Mouse (Mus musculus) kidney, embryonic 14.5 days (tissue): ENCODE results near the gene Rab37. TPM values are rescaled to one million over a fixed set of nuclear protein-coding genes. Genes with fewer than 3 reads are reported as not detected.

Experiments used
- ATAC-seq: fragments of 200-750 bp; cut with Nextera tagmentation; 2 replicates; pipeline ENCODE4 v1.8.0; 2017; ENCODE audit warnings: moderate number of reproducible peaks, mild to moderate bottlenecking, moderate TSS enrichment, moderate library complexity; ENCODE audit not compliant: low FRiP score, low TSS enrichment
- H3K27ac ChIP-seq: fragments of 300-500 bp; sonication (generic); 2 replicates; pipeline ENCODE4 v1.5.1; 2014; ENCODE audit warnings: low read depth, mild to moderate bottlenecking, low read length, moderate library complexity, mixed read lengths
- H3K27me3 ChIP-seq: fragments of 300-500 bp; sonication (generic); 2 replicates; pipeline ENCODE4 v1.6.1; 2014; ENCODE audit warnings: mild to moderate bottlenecking, low read length; ENCODE audit not compliant: control insufficient read depth, insufficient read depth
- H3K36me3 ChIP-seq: fragments of 300-500 bp; sonication (generic); 2 replicates; pipeline ENCODE4 v1.6.1; 2014; ENCODE audit warnings: low read length, mixed read lengths; ENCODE audit not compliant: control insufficient read depth, insufficient read depth
- H3K4me1 ChIP-seq: fragments of 300-500 bp; sonication (generic); 2 replicates; pipeline ENCODE4 v1.6.1; 2014; ENCODE audit warnings: low read length, mixed read lengths; ENCODE audit not compliant: control insufficient read depth, insufficient read depth
- H3K4me2 ChIP-seq: fragments of 300-500 bp; sonication (generic); replicated peaks from 2 replicates; pipeline ENCODE4 v1.6.1; 2014; ENCODE audit warnings: low read depth, mild to moderate bottlenecking, low read length
- H3K4me3 ChIP-seq: fragments of 300-500 bp; sonication (generic); 2 replicates; pipeline ENCODE4 v1.5.1; 2014; ENCODE audit warnings: mild to moderate bottlenecking, low read length
- H3K9ac ChIP-seq: fragments of 300-500 bp; sonication (generic); 2 replicates; pipeline ENCODE4 v1.6.1; 2014; ENCODE audit warnings: low read depth, mild to moderate bottlenecking, low read length, moderate library complexity
- H3K9me3 ChIP-seq: fragments of 300-500 bp; sonication (generic); 2 replicates; pipeline ENCODE4 v1.6.1; 2016; ENCODE audit warnings: low read length; ENCODE audit not compliant: control insufficient read depth
- WGBS: fragments of 180-500 bp; shearing (Covaris S2); extraction: QIAGEN DNeasy Blood & Tissue Kit; methylation state at CpG from one replicate; pipeline ENCODE4 v1.1.7; 2014; 5-methylcytosine and 5-hydroxymethylcytosine counted together
- polyA plus RNA-seq: library from polyadenylated mRNA; unstranded; fragments of >200 nt; fragmentation: Nextera tagmentation; extraction: Ambion mirVana; gene quantifications from 2 replicates; pipeline ENCODE4 v1.2.1, GENCODE M21; 2014

Rab37 gene
- polyA plus RNA-seq, 1 experiment from 2014 or later: 0.96 TPM

DNA sequence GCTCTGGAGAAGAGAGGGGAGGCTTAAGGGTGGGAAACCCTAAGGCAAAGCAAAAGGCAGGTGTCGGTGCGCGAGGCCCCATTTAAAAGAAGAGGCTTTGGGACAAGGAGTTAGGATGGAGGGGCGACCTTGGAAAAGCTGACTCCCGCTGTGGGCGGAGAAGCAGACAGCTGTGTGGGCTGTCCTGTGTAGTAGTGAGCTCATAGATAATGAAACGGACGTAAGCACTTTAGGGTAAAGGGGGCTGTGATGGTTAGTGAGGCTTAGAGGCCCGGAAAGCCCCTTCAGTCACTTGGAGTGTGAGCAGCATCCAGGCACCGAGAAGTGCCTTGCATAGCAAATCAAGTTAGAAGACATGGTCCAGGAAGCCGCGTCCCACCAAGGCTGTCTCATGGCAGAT, 96.5 kb downstream of the Rab37 start, which contains the start of gene Nat9:
TSS of gene Nat9 (minus strand) at position 167 of the 400 bp plus-strand sequence.
- Histone ChIP-seq H3K4me1 (peaks cover 12% of the 10 kb centered on the region; the same call in 1 of the 2 replicates), H3K4me2 (peak within 1 kb of the TSS; percentile 76), H3K36me3 (no peaks in the 10 kb centered on the region), H3K9me3 (no peaks in the 10 kb centered on the region), H3K27ac (peak within 1 kb of the TSS; percentile 52; the same call in 1 of the 2 replicates), H3K4me3 (peak within 1 kb of the TSS; percentile 60), H3K27me3 (no peaks in the 10 kb centered on the region), H3K9ac (peak within 1 kb of the TSS; percentile 71)
- WGBS: 7% methylated on average over 12 of the region's 12 CpGs
- no peak for ATAC-seq

DNA sequence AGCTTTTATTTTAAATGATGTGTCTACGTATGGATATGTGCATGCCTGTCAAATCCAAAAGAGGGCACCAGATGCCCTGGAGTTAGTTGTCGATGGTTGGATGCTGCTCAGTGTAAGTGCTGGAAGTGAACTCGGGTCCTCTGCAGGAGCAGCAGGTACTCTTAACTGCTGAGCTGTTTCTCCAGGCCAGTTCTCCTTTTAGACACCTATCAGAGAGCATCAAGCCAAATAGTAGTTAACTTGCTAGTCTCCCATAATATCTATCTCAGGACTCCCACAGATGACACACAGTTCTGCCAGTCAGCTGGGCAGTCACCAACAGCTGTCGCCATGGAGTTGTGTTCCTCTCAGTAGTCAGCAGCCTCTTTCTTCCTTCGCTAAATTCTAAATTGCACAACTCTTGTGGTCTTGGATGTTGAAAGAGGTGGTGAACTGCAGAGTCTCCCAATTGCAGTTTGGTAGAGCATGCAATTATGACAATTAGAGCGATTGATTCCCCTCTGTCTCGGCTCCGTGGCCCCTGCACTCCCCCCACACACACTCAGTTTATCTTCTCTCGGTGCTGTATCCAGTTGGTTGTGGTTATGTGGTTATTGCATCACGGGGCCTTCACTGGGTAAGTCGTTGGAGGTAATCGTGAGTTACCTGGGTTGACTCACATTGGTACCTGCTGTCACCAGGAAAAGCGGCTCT, 97.5 kb downstream of the Rab37 start:
- no peak for ATAC-seq
- H3K36me3 ChIP-seq: no peaks in the 10 kb centered on the region
- no peaks in the 10 kb centered on the region for H3K27me3 ChIP-seq
- H3K4me1 ChIP-seq: peaks cover 12% of the 10 kb centered on the region; the same call in 1 of the 2 replicates
- no peak overlapping the region for H3K9ac ChIP-seq
- WGBS: 92% methylated on average over 13 of the region's 13 CpGs
- no peak overlapping the region for H3K27ac ChIP-seq
- no peak overlapping the region for H3K4me2 ChIP-seq
- H3K4me3 ChIP-seq: no peak overlapping the region
- H3K9me3 ChIP-seq: no peaks in the 10 kb centered on the region

DNA sequence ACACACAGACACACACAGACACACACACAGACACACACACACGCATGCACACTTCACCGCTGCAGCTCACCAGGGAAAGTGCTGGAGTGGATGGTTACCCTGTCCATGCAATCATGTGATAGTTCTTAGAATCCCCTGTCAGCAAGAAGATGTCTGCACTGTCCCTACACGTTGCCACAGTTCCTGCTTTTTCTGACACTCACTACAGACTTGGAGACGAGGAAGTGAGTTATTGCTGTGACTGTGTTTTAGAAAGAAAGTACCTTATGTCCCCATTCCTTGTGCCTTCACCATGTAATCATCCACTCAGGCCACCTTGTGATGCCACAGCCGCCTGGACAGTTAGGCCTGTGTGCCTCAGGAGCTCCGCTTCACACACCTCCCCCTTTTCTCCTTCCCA, 98.1 kb downstream of the Rab37 start:
- no peak overlapping the region for H3K4me3 ChIP-seq
- 91% methylated on average over 6 of the region's 6 CpGs for WGBS
- no peaks in the 10 kb centered on the region for H3K36me3 ChIP-seq
- H3K4me1 ChIP-seq: peaks cover 12% of the 10 kb centered on the region; the same call in 1 of the 2 replicates
- no peak for ATAC-seq
- H3K27ac ChIP-seq: no peak overlapping the region
- H3K9me3 ChIP-seq: no peaks in the 10 kb centered on the region
- no peak overlapping the region for H3K4me2 ChIP-seq
- no peak overlapping the region for H3K9ac ChIP-seq
- H3K27me3 ChIP-seq: no peaks in the 10 kb centered on the region

DNA sequence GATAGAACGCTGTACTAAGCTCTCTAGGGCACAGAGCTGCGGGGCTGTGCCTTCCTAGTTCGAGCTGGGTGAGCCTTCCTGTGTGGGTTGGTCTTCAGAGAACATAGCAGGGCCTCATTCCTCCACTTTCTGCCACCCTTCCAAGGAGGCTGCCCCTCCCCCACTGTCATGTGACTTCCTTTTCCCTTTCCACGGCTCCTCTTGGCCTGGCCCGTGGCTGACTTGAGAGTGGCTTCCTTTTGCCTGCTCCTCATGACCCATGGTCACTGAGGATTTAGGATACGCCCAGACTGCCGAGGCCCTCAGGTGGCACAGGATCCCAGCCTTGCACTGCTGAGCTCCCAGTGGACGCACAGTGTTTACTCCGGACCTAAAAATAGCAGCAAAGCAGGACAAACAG, 100.9 kb downstream of the Rab37 start:
- H3K4me1 ChIP-seq: 0 out of 2 replicates have a peak, but pooled peaks cover 3% of the 10 kb centered on the region
- H3K9ac ChIP-seq: no peak overlapping the region
- no peaks in the 10 kb centered on the region for H3K27me3 ChIP-seq
- H3K4me3 ChIP-seq: no peak overlapping the region
- H3K36me3 ChIP-seq: peaks cover 1% of the 10 kb centered on the region; the same call in 1 of the 2 replicates
- 64% methylated on average over 9 of the region's 9 CpGs for WGBS
- no peaks in the 10 kb centered on the region for H3K9me3 ChIP-seq
- H3K27ac ChIP-seq: no peak overlapping the region
- no peak for ATAC-seq
- no peak overlapping the region for H3K4me2 ChIP-seq

DNA sequence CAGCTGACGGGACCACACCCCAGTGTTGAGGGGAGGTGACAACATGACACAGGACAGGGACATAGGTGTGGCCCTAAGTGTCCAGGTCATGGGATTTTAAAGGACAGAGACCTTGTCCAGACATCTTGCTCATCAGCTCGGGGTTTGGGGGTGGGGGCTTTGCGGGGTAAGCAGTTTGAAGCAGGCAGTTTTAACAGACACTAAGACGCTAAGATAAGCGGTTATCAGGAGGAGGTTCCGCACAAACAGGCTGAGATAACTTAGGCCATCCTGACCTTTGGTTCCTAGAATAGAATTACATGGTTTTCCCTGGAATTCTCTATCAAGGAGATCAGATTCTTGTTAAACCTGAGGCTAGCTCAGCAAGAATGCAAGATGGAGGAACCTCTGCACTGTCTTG, 103.5 kb downstream of the Rab37 start:
- Histone ChIP-seq H3K36me3 (peaks cover 9% of the 10 kb centered on the region; the same call in 1 of the 2 replicates), H3K9me3 (no peaks in the 10 kb centered on the region), H3K27ac (no peak overlapping the region), H3K27me3 (no peaks in the 10 kb centered on the region), H3K4me3 (no peak overlapping the region), H3K4me2 (no peak overlapping the region), H3K4me1 (no peaks in the 10 kb centered on the region), H3K9ac (no peak overlapping the region)
- ATAC-seq: no peak
- WGBS: 92% methylated on average over 6 of the region's 6 CpGs

DNA sequence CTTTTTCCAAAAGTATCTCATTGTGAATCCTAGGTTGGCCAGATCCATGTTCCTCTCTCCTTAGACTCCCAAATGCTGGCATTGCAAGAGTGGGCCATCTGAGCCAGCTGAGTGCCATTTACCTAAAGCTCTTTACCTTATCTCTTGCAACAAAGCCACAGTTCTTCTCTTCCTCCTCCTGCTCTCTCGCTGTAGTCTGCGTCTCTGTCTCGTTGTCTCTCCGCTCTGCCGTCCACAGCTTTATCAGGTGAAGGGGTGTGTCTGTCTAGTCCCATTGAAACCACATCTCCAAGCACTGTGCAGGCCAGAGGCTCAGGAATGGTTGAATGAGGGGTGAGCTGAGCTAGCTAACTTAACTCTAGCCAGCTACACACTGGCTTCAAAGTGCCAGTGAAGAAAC, 104.7 kb downstream of the Rab37 start:
- ATAC-seq: no peak
- no peak overlapping the region for H3K4me3 ChIP-seq
- H3K9ac ChIP-seq: no peak overlapping the region
- H3K4me1 ChIP-seq: no peaks in the 10 kb centered on the region
- 93% methylated on average over 5 of the region's 5 CpGs for WGBS
- H3K4me2 ChIP-seq: no peak overlapping the region
- H3K9me3 ChIP-seq: no peaks in the 10 kb centered on the region
- peaks cover 9% of the 10 kb centered on the region; the same call in 1 of the 2 replicates for H3K36me3 ChIP-seq
- H3K27me3 ChIP-seq: no peaks in the 10 kb centered on the region
- no peak overlapping the region for H3K27ac ChIP-seq

DNA sequence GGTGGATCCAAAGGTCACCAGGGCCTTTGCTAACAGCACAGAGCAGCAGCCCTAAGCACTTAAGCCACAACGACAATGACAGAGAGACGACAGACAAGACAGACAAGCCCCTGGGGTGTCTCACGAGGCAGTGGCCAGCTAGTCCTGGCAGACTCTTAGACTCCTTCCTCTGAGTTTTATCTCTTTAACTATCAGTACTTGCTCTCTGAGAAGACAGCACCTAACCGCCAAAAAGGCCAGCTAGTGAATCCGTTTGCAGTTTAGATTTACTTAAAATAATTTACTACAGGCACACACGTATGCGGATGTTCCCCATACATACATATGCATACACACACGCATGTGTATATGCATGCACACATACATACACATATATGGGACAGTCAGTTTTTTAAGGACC, 106.3 kb downstream of the Rab37 start:
- Histone ChIP-seq H3K27ac (no peak overlapping the region), H3K36me3 (peaks cover 9% of the 10 kb centered on the region; the same call in 1 of the 2 replicates), H3K27me3 (no peaks in the 10 kb centered on the region), H3K9me3 (no peaks in the 10 kb centered on the region), H3K4me1 (no peaks in the 10 kb centered on the region), H3K4me2 (no peak overlapping the region), H3K4me3 (no peak overlapping the region), H3K9ac (no peak overlapping the region)
- no peak for ATAC-seq
- WGBS: 86% methylated on average over 8 of the region's 8 CpGs

DNA sequence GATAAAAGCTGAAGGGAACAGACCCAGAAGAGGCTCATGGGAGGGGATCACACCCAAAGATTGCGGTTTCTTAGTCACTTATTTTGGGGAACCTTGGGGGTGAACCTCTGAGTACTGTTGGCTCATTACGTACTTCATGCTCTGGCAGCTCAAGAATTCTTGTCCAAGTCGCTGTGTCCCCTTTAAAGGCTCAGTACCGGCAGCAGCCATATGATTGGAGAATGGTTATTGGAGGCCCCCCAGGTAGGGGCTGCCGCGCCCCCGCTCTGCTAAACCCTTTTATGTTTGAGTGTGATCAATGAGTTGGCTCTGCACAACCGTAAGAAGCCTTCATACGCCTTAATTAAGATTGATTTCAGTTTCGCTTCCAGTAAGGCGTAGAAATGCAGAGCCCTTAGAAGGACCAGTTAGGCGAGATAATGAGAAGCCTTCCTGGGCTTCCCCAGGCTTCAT, 107.7 kb downstream of the Rab37 start:
- Histone ChIP-seq H3K9ac (no peak overlapping the region), H3K27me3 (no peaks in the 10 kb centered on the region), H3K4me1 (no peaks in the 10 kb centered on the region), H3K4me3 (no peak overlapping the region), H3K27ac (no peak overlapping the region), H3K9me3 (no peaks in the 10 kb centered on the region), H3K36me3 (peaks cover 9% of the 10 kb centered on the region; the same call in 1 of the 2 replicates), H3K4me2 (no peak overlapping the region)
- WGBS: 54% methylated on average over 12 of the region's 12 CpGs
- ATAC-seq: no peak

DNA sequence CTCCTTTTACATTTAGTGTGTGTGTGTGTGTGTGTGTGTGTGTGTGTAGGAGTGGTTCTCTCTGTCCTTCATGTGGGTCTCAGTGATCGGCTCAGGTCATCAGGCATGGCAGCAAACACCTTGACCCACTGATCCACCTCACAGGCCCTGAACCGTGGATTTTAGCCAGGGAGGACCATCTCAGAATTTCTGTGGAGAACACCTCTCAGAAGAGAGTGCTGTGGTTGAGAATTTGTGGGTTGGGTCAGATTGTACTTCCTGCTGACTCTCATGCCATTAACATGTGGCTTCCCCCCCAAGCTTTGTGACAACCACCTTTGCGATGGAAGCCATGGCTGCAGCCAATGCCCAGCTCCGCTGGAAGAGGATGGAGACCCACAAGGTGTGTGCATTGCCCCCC, 109.3 kb downstream of the Rab37 start:
- no peak overlapping the region for H3K27ac ChIP-seq
- no peaks in the 10 kb centered on the region for H3K9me3 ChIP-seq
- H3K36me3 ChIP-seq: peaks cover 13% of the 10 kb centered on the region; the same call in 1 of the 2 replicates
- 91% methylated on average over 4 of the region's 4 CpGs for WGBS
- no peak overlapping the region for H3K4me2 ChIP-seq
- H3K4me1 ChIP-seq: no peaks in the 10 kb centered on the region
- ATAC-seq: no peak
- no peak overlapping the region for H3K4me3 ChIP-seq
- H3K27me3 ChIP-seq: no peaks in the 10 kb centered on the region
- no peak overlapping the region for H3K9ac ChIP-seq
